Mouse (Mus musculus): ENCODE data around the gene H2-T22.
"Not testable (repeated sequence)": the region's sequence is repeated elsewhere in the genome, so short reads cannot be mapped to it uniquely, and the experiment has no call there.

Gene H2-T22

GRCm38 (mm10) chr17:36042610-36043169 lies at the start of gene H2-T22, which contains the start of gene Gm6034:
H2-T22 (minus strand) TSS chr17:36042747.
Gm6034 (plus strand) TSS chr17:36042961.
- DNase-seq (ENCODE audit: low spot score): peak; percentile 97

GRCm38 (mm10) chr17:36091933-36092332 lies 49.4 kb upstream of the H2-T22 start:
- not testable (repeated sequence) for DNase-seq (ENCODE audit: low spot score)

GRCm38 (mm10) chr17:36085976-36086375 lies 43.4 kb upstream of the H2-T22 start:
- DNase-seq (ENCODE audit: low spot score): not testable (repeated sequence)

- no peak for DNase-seq (ENCODE audit: low spot score)
These were observed 41.4 kb upstream of the H2-T22 start for GRCm38 (mm10) chr17:36083870-36084451.

GRCm38 (mm10) chr17:36083266-36083869 lies 40.8 kb upstream of the H2-T22 start:
- peak; percentile 29 for DNase-seq (ENCODE audit: low spot score)

GRCm38 (mm10) chr17:36082519-36083232 lies 40.1 kb upstream of the H2-T22 start:
- not testable (repeated sequence) for DNase-seq (ENCODE audit: low spot score)

- DNase-seq (ENCODE audit: low spot score): not testable (repeated sequence)
These were observed 39.4 kb upstream of the H2-T22 start for GRCm38 (mm10) chr17:36081901-36082300.

GRCm38 (mm10) chr17:36060829-36061228 lies 18.3 kb upstream of the H2-T22 start:
- DNase-seq (ENCODE audit: low spot score): peak; percentile 87

- DNase-seq (ENCODE audit: low spot score): not testable (repeated sequence)
These were observed 15.8 kb upstream of the H2-T22 start, which contains the start of gene Gm11127 for GRCm38 (mm10) chr17:36058362-36058761. Gm11127 (minus strand) TSS chr17:36058371.

- DNase-seq (ENCODE audit: low spot score): not testable (repeated sequence)
These were observed 15.4 kb upstream of the H2-T22 start for GRCm38 (mm10) chr17:36057927-36058326.

- no peak for DNase-seq (ENCODE audit: low spot score)
These were observed 739 bp upstream of the H2-T22 start for GRCm38 (mm10) chr17:36043286-36043685.

- not testable (repeated sequence) for DNase-seq (ENCODE audit: low spot score)
These were observed 492 bp downstream of the H2-T22 start for GRCm38 (mm10) chr17:36042055-36042454.

GRCm38 (mm10) chr17:36040604-36041003 lies 1.9 kb downstream of the H2-T22 start:
- not testable (repeated sequence) for DNase-seq (ENCODE audit: low spot score)

GRCm38 (mm10) chr17:36036126-36036525 lies 6.4 kb downstream of the H2-T22 start:
- not testable (repeated sequence) for DNase-seq (ENCODE audit: low spot score)

- peak; percentile 79 for DNase-seq (ENCODE audit: low spot score)
These were observed 7.4 kb downstream of the H2-T22 start for GRCm38 (mm10) chr17:36035010-36035638.

- DNase-seq (ENCODE audit: low spot score): not testable (repeated sequence)
These were observed 8.0 kb downstream of the H2-T22 start for GRCm38 (mm10) chr17:36034524-36034923.

- peak; percentile 84 for DNase-seq (ENCODE audit: low spot score)
These were observed 10.1 kb downstream of the H2-T22 start, which contains the start of gene H2-T23 for GRCm38 (mm10) chr17:36032351-36032875. H2-T23 (minus strand) TSS chr17:36032855.

- DNase-seq (ENCODE audit: low spot score): peak; percentile 71
These were observed 10.8 kb downstream of the H2-T22 start for GRCm38 (mm10) chr17:36031583-36032331.

- not testable (repeated sequence) for DNase-seq (ENCODE audit: low spot score)
These were observed 11.6 kb downstream of the H2-T22 start for GRCm38 (mm10) chr17:36030703-36031582.

Measured in lung, postnatal 25 days (tissue).